Mouse (Mus musculus) lung, embryonic 15.5 days (tissue): ENCODE results near the gene Exoc4. TPM values are rescaled to one million over a fixed set of nuclear protein-coding genes. Genes with fewer than 3 reads are reported as not detected.

Experiments
- ATAC-seq: fragments of 200-750 bp; cut with Nextera tagmentation; 2 replicates; pipeline ENCODE4 v1.8.0; 2017; ENCODE audit warnings: moderate number of reproducible peaks, borderline replicate concordance; ENCODE audit not compliant: low FRiP score, low TSS enrichment; ENCODE audit errors: extremely low read depth
- H3K27ac ChIP-seq: fragments of 300-500 bp; sonication (generic); 2 replicates; pipeline ENCODE4 v1.5.1; 2015; ENCODE audit warnings: moderate library complexity, mild to moderate bottlenecking, inconsistent platforms
- H3K27me3 ChIP-seq: fragments of 300-500 bp; sonication (generic); 2 replicates; pipeline ENCODE4 v1.6.1; 2015; ENCODE audit warnings: inconsistent platforms
- H3K36me3 ChIP-seq: fragments of 300-500 bp; sonication (generic); 2 replicates; pipeline ENCODE4 v1.6.1; 2015; ENCODE audit warnings: inconsistent platforms
- H3K4me1 ChIP-seq: fragments of 300-500 bp; sonication (generic); 2 replicates; pipeline ENCODE4 v1.6.1; 2015; ENCODE audit warnings: inconsistent platforms
- H3K4me2 ChIP-seq: fragments of 300-500 bp; sonication (generic); 2 replicates; pipeline ENCODE4 v1.6.1; 2015; ENCODE audit warnings: inconsistent platforms, mild to moderate bottlenecking, moderate library complexity
- H3K4me3 ChIP-seq: fragments of 300-500 bp; sonication (generic); 2 replicates; pipeline ENCODE4 v1.5.1; 2015; ENCODE audit warnings: mild to moderate bottlenecking, inconsistent platforms
- H3K9ac ChIP-seq: fragments of 300-500 bp; sonication (generic); 2 replicates; pipeline ENCODE4 v1.6.1; 2015; ENCODE audit warnings: inconsistent platforms
- H3K9me3 ChIP-seq: fragments of 300-500 bp; sonication (generic); 2 replicates; pipeline ENCODE4 v1.6.1; 2016; ENCODE audit warnings: inconsistent platforms
- WGBS: fragments of 180-500 bp; shearing (Covaris S2); methylation state at CpG from one replicate; pipeline ENCODE4 v1.1.7; 2015; 5-methylcytosine and 5-hydroxymethylcytosine counted together
- polyA plus RNA-seq: library from polyadenylated mRNA; unstranded; fragments of >200 nt; fragmentation: Nextera tagmentation; extraction: Ambion mirVana; gene quantifications from 2 replicates; pipeline ENCODE4 v1.2.1, GENCODE M21; 2015

The Exoc4 gene
- 38.6 and 40.8 TPM in 2 replicates for polyA plus RNA-seq

- Histone ChIP-seq H3K27me3 (no peaks in the 10 kb centered on the region), H3K9ac (peak within 1 kb of the TSS; percentile 72), H3K9me3 (no peaks in the 10 kb centered on the region), H3K36me3 (no peaks in the 10 kb centered on the region), H3K4me3 (peak within 1 kb of the TSS; percentile 92), H3K27ac (peak within 1 kb of the TSS; percentile 23; the same call in 1 of the 2 replicates), H3K4me1 (0 out of 2 replicates have a peak, but pooled peaks cover 9% of the 10 kb centered on the region), H3K4me2 (peak within 1 kb of the TSS; percentile 67)
- peak; percentile 100 for ATAC-seq
- WGBS: 2% methylated on average over 32 of the region's 34 CpGs
Observed at GRCm38 (mm10) chr6:33248894-33249758, at the start of gene Exoc4. Gene Exoc4, plus strand, starts transcription at chr6:33249085.

- Histone ChIP-seq H3K4me1 (no peaks in the 10 kb centered on the region), H3K9me3 (no peaks in the 10 kb centered on the region), H3K4me3 (no peak overlapping the region), H3K36me3 (no peaks in the 10 kb centered on the region), H3K27me3 (no peaks in the 10 kb centered on the region), H3K27ac (no peak overlapping the region), H3K9ac (no peak overlapping the region), H3K4me2 (no peak overlapping the region)
- WGBS: 85% methylated on average over 3 of the region's 3 CpGs
- no peak for ATAC-seq
Observed at GRCm38 (mm10) chr6:33218780-33219179, 30.1 kb upstream of the Exoc4 start.

- H3K27ac ChIP-seq: no peak overlapping the region
- no peaks in the 10 kb centered on the region for H3K27me3 ChIP-seq
- no peaks in the 10 kb centered on the region for H3K9me3 ChIP-seq
- no peak overlapping the region for H3K9ac ChIP-seq
- no peaks in the 10 kb centered on the region for H3K36me3 ChIP-seq
- no peak overlapping the region for H3K4me3 ChIP-seq
- ATAC-seq: peak; percentile 46; the same call in 1 of the 2 replicates
- H3K4me2 ChIP-seq: no peak overlapping the region
- H3K4me1 ChIP-seq: no peaks in the 10 kb centered on the region; the same call in 1 of the 2 replicates
- WGBS: 60% methylated on average over 1 of the region's 1 CpGs
Observed at GRCm38 (mm10) chr6:33226700-33227099, 22.2 kb upstream of the Exoc4 start.

GRCm38 (mm10) chr6:33227371-33227770 is 21.5 kb upstream of the Exoc4 start:
- no peaks in the 10 kb centered on the region for H3K9me3 ChIP-seq
- H3K4me2 ChIP-seq: 0 out of 2 replicates have a peak overlapping the region, but pooled peaks have one; percentile 6
- H3K4me3 ChIP-seq: no peak overlapping the region
- H3K9ac ChIP-seq: no peak overlapping the region
- 41% methylated on average over 8 of the region's 8 CpGs for WGBS
- H3K4me1 ChIP-seq: no peaks in the 10 kb centered on the region; the same call in 1 of the 2 replicates
- no peaks in the 10 kb centered on the region for H3K36me3 ChIP-seq
- peak overlapping the region; percentile 48 for H3K27ac ChIP-seq
- ATAC-seq: no peak
- no peaks in the 10 kb centered on the region for H3K27me3 ChIP-seq

GRCm38 (mm10) chr6:33241250-33241649 is 7.6 kb upstream of the Exoc4 start:
- ATAC-seq: no peak

GRCm38 (mm10) chr6:33244546-33244945 is 4.3 kb upstream of the Exoc4 start:
- Histone ChIP-seq H3K9ac (no peak overlapping the region), H3K4me3 (no peak overlapping the region), H3K9me3 (no peaks in the 10 kb centered on the region), H3K27ac (no peak overlapping the region), H3K36me3 (no peaks in the 10 kb centered on the region), H3K4me1 (no peaks in the 10 kb centered on the region), H3K4me2 (no peak overlapping the region), H3K27me3 (no peaks in the 10 kb centered on the region)
- 62% methylated on average over 3 of the region's 3 CpGs for WGBS
- no peak for ATAC-seq

More at GRCm38 (mm10) chr6:33241250-33241649, 7.6 kb upstream of the Exoc4 start:
- Histone ChIP-seq H3K27me3 (no peaks in the 10 kb centered on the region), H3K27ac (no peak overlapping the region), H3K4me3 (no peak overlapping the region), H3K9ac (no peak overlapping the region), H3K36me3 (no peaks in the 10 kb centered on the region), H3K9me3 (no peaks in the 10 kb centered on the region), H3K4me2 (no peak overlapping the region), H3K4me1 (no peaks in the 10 kb centered on the region)

- ATAC-seq: no peak
- Histone ChIP-seq H3K4me1 (0 out of 2 replicates have a peak, but pooled peaks cover 9% of the 10 kb centered on the region), H3K9ac (no peak overlapping the region), H3K27me3 (no peaks in the 10 kb centered on the region), H3K27ac (no peak overlapping the region), H3K36me3 (no peaks in the 10 kb centered on the region), H3K9me3 (no peaks in the 10 kb centered on the region), H3K4me3 (no peak overlapping the region), H3K4me2 (no peak overlapping the region)
- 79% methylated on average over 5 of the region's 5 CpGs for WGBS
Observed at GRCm38 (mm10) chr6:33247146-33247545, 1.7 kb upstream of the Exoc4 start.

GRCm38 (mm10) chr6:33247576-33248355 is 1.1 kb upstream of the Exoc4 start:
- Histone ChIP-seq H3K4me3 (no peak overlapping the region), H3K36me3 (no peaks in the 10 kb centered on the region), H3K27me3 (no peaks in the 10 kb centered on the region), H3K9me3 (no peaks in the 10 kb centered on the region), H3K27ac (no peak overlapping the region), H3K9ac (no peak overlapping the region), H3K4me2 (no peak overlapping the region), H3K4me1 (0 out of 2 replicates have a peak, but pooled peaks cover 9% of the 10 kb centered on the region)
- WGBS: 81% methylated on average over 23 of the region's 23 CpGs
- no peak for ATAC-seq

- WGBS: 77% methylated on average over 4 of the region's 4 CpGs
- H3K27me3 ChIP-seq: no peaks in the 10 kb centered on the region
- H3K9ac ChIP-seq: no peak overlapping the region
- no peaks in the 10 kb centered on the region for H3K36me3 ChIP-seq
- no peaks in the 10 kb centered on the region for H3K4me1 ChIP-seq
- H3K4me2 ChIP-seq: no peak overlapping the region
- H3K9me3 ChIP-seq: no peaks in the 10 kb centered on the region
- no peak for ATAC-seq
- H3K4me3 ChIP-seq: no peak overlapping the region
- no peak overlapping the region for H3K27ac ChIP-seq
Observed at GRCm38 (mm10) chr6:33256638-33257037, 7.8 kb downstream of the Exoc4 start.

GRCm38 (mm10) chr6:33257076-33257789 is 8.3 kb downstream of the Exoc4 start:
- H3K27ac ChIP-seq: no peak overlapping the region
- 76% methylated on average over 5 of the region's 5 CpGs for WGBS
- no peaks in the 10 kb centered on the region for H3K36me3 ChIP-seq
- H3K9ac ChIP-seq: no peak overlapping the region
- H3K4me3 ChIP-seq: no peak overlapping the region
- no peaks in the 10 kb centered on the region for H3K4me1 ChIP-seq
- no peaks in the 10 kb centered on the region for H3K27me3 ChIP-seq
- H3K9me3 ChIP-seq: no peaks in the 10 kb centered on the region
- H3K4me2 ChIP-seq: no peak overlapping the region
- ATAC-seq: no peak

GRCm38 (mm10) chr6:33259926-33260325 is 11.0 kb downstream of the Exoc4 start:
- H3K36me3 ChIP-seq: no peaks in the 10 kb centered on the region
- H3K9me3 ChIP-seq: no peaks in the 10 kb centered on the region
- H3K4me2 ChIP-seq: no peak overlapping the region
- no peak overlapping the region for H3K27ac ChIP-seq
- WGBS: 92% methylated on average over 5 of the region's 5 CpGs
- no peaks in the 10 kb centered on the region for H3K27me3 ChIP-seq
- H3K4me3 ChIP-seq: no peak overlapping the region
- H3K4me1 ChIP-seq: peaks cover 21% of the 10 kb centered on the region
- no peak for ATAC-seq
- no peak overlapping the region for H3K9ac ChIP-seq
